Mouse (Mus musculus) embryonic fibroblast, embryonic 13.5 days (primary cell): ENCODE data around the gene Dusp10.

ENCODE experiments used
- CTCF ChIP-seq: IDR thresholded peaks from 2 replicates; pipeline ENCODE4 v1.5.1; 2011; ENCODE audit warnings: mild to moderate bottlenecking, control low read depth, low read length, moderate library complexity, borderline replicate concordance; ENCODE audit not compliant: insufficient read depth
- POLR2A ChIP-seq: IDR thresholded peaks from 2 replicates; pipeline ENCODE4 v1.6.1; 2011; ENCODE audit warnings: low read depth, mild to moderate bottlenecking, control low read depth, low read length, moderate library complexity

GRCm38 (mm10) chr1:184005315-184006058 is 7.6 kb upstream of the Dusp10 start:
- TF ChIP-seq CTCF: no peak
- no peak for TF ChIP-seq POLR2A
